Mouse (Mus musculus) heart, postnatal 0 days (tissue): Measurements from ENCODE around the gene Rpl36a. TPM values are rescaled to one million over a fixed set of nuclear protein-coding genes. Genes with fewer than 3 reads are reported as not detected.

Experiments
- ATAC-seq: fragments of 200-750 bp; cut with Nextera tagmentation; 2 replicates; pipeline ENCODE4 v1.8.0; 2017; ENCODE audit warnings: low read depth, moderate number of reproducible peaks, moderate library complexity; ENCODE audit not compliant: insufficient read depth
- DNase-seq: peaks from one replicate; pipeline ENCODE4 v3.0.0-alpha.2; 2016; ENCODE audit warnings: low spot score
- H3K27ac ChIP-seq: fragments of 300-500 bp; sonication (generic); 2 replicates; pipeline ENCODE4 v1.5.1; 2014; ENCODE audit warnings: low read depth, mild to moderate bottlenecking
- H3K27me3 ChIP-seq: fragments of 300-500 bp; sonication (generic); 2 replicates; pipeline ENCODE4 v1.6.1; 2014; ENCODE audit warnings: low read length, mixed read lengths; ENCODE audit not compliant: control insufficient read depth, insufficient read depth
- H3K36me3 ChIP-seq: fragments of 300-500 bp; sonication (generic); replicated peaks from 2 replicates; pipeline ENCODE4 v1.6.1; 2014; ENCODE audit warnings: low read length, mixed read lengths; ENCODE audit not compliant: control insufficient read depth, insufficient read depth
- H3K4me1 ChIP-seq: fragments of 300-500 bp; sonication (generic); 2 replicates; pipeline ENCODE4 v1.6.1; 2014; ENCODE audit warnings: antibody characterized with exemption; ENCODE audit not compliant: control insufficient read depth, insufficient read depth
- H3K4me2 ChIP-seq: fragments of 300-500 bp; sonication (generic); 2 replicates; pipeline ENCODE4 v1.6.1; 2014; ENCODE audit warnings: low read depth, mild to moderate bottlenecking, low read length, moderate library complexity
- H3K4me3 ChIP-seq: fragments of 300-500 bp; sonication (generic); 2 replicates; pipeline ENCODE4 v1.5.1; 2014; ENCODE audit warnings: low read depth, low read length
- H3K9ac ChIP-seq: fragments of 300-500 bp; sonication (generic); replicated peaks from 2 replicates; pipeline ENCODE4 v1.6.1; 2014; ENCODE audit warnings: low read depth, low read length, mixed read lengths
- H3K9me3 ChIP-seq: fragments of 300-500 bp; sonication (generic); replicated peaks from 2 replicates; pipeline ENCODE4 v1.6.1; 2016; ENCODE audit warnings: low read length; ENCODE audit not compliant: control insufficient read depth
- CTCF ChIP-seq: IDR thresholded peaks from 2 replicates; pipeline ENCODE4 v1.5.1; 2016; ENCODE audit warnings: antibody characterized with exemption, control low read depth, low read depth
- EP300 ChIP-seq: IDR thresholded peaks from 2 replicates; pipeline ENCODE4 v1.6.1; 2016; ENCODE audit warnings: antibody characterized with exemption, low read depth
- WGBS: fragments of 180-500 bp; shearing (Covaris S2); extraction: QIAGEN DNeasy Blood & Tissue Kit; methylation state at CpG from one replicate; pipeline ENCODE4 v1.1.7; 2014; 5-methylcytosine and 5-hydroxymethylcytosine counted together
- polyA plus RNA-seq: library from polyadenylated mRNA; unstranded; fragments of >200 nt; fragmentation: Nextera tagmentation; extraction: Ambion mirVana; gene quantifications from 2 replicates; pipeline ENCODE4 v1.2.1, GENCODE M21; 2015
- total RNA-seq: library from RNA; depleted of rRNA; stranded (reverse); fragments of >200 nt; gene quantifications from 2 replicates; pipeline ENCODE4 v1.2.3, GENCODE M21; 2014; ENCODE audit warnings: low replicate concordance; rRNA removed

Rpl36a gene
- total and polyA plus RNA-seq, 2 experiments from 2014 or later, result 246 to 419 TPM

GRCm38 (mm10) chrX:134635111-134635510 lies 49.7 kb downstream of the Rpl36a start:
- Histone ChIP-seq H3K4me1 (no peaks in the 10 kb centered on the region), H3K36me3 (no peaks in the 10 kb centered on the region), H3K9me3 (no peaks in the 10 kb centered on the region), H3K9ac (no peak overlapping the region), H3K27me3 (no peaks in the 10 kb centered on the region), H3K4me3 (no peak overlapping the region), H3K27ac (no peak overlapping the region), H3K4me2 (no peak overlapping the region)
- DNase-seq (no peak), ATAC-seq (no peak)
- 36% methylated on average over 3 of the region's 3 CpGs for WGBS
- TF ChIP-seq EP300, result no peak
- TF ChIP-seq CTCF, result no peak

GRCm38 (mm10) chrX:134635860-134636259 lies 50.4 kb downstream of the Rpl36a start:
- ATAC-seq (no peak), DNase-seq (no peak)
- TF ChIP-seq EP300 (0 out of 2 replicates have a peak, but pooled peaks have one; percentile 40), CTCF (no peak)
- Histone ChIP-seq H3K9me3 (no peaks in the 10 kb centered on the region), H3K9ac (no peak overlapping the region), H3K4me3 (no peak overlapping the region), H3K4me2 (no peak overlapping the region), H3K4me1 (no peaks in the 10 kb centered on the region), H3K27me3 (no peaks in the 10 kb centered on the region), H3K27ac (no peak overlapping the region), H3K36me3 (no peaks in the 10 kb centered on the region)
- 48% methylated on average over 3 of the region's 3 CpGs for WGBS

Other genes with a start within 250 kb of the Rpl36a start
- 0.04 and 1.4 TPM in 2 replicates for gene Drp2, start 181.1 kb upstream of the Rpl36a start, total RNA-seq
- 0.07 and 0.08 TPM in 2 replicates for gene Drp2, start 181.1 kb upstream of the Rpl36a start, polyA plus RNA-seq
- gene Taf7l, start 109.2 kb upstream of the Rpl36a start, total RNA-seq, result not detected in 2 replicates
- not detected in 2 replicates for gene Taf7l, start 109.2 kb upstream of the Rpl36a start, polyA plus RNA-seq
- 13.1 and 13.7 TPM in 2 replicates for gene Timm8a1, start 43.8 kb upstream of the Rpl36a start, total RNA-seq
- gene Timm8a1, start 43.8 kb upstream of the Rpl36a start, polyA plus RNA-seq, result 66.5 and 74.5 TPM in 2 replicates
- gene Btk, start 2.1 kb upstream of the Rpl36a start, total RNA-seq, result not detected in 2 replicates
- 0.34 and 0.49 TPM in 2 replicates for gene Btk, start 2.1 kb upstream of the Rpl36a start, polyA plus RNA-seq
- 0.50 and 4.1 TPM in 2 replicates for gene Gla, start 15.5 kb downstream of the Rpl36a start, total RNA-seq
- gene Gla, start 15.5 kb downstream of the Rpl36a start, polyA plus RNA-seq, result 1.5 and 1.8 TPM in 2 replicates
- 37.1 and 43.9 TPM in 2 replicates for gene Hnrnph2, start 15.5 kb downstream of the Rpl36a start, total RNA-seq
- gene Hnrnph2, start 15.5 kb downstream of the Rpl36a start, polyA plus RNA-seq, result 98.4 and 102 TPM in 2 replicates
- gene Armcx4, start 100.9 kb downstream of the Rpl36a start, total RNA-seq, result 6.5 and 7.4 TPM in 2 replicates
- gene Armcx4, start 100.9 kb downstream of the Rpl36a start, polyA plus RNA-seq, result 2.4 and 2.8 TPM in 2 replicates
- gene Armcx1, start 132.3 kb downstream of the Rpl36a start, total RNA-seq, result 3.9 and 13.9 TPM in 2 replicates
- 21.8 and 22.7 TPM in 2 replicates for gene Armcx1, start 132.3 kb downstream of the Rpl36a start, polyA plus RNA-seq
- 7.7 and 13.7 TPM in 2 replicates for gene Armcx6, start 165.8 kb downstream of the Rpl36a start, total RNA-seq
- gene Armcx6, start 165.8 kb downstream of the Rpl36a start, polyA plus RNA-seq, result 7.3 and 7.8 TPM in 2 replicates
- 22.1 and 33.6 TPM in 2 replicates for gene Armcx3, start 170.9 kb downstream of the Rpl36a start, total RNA-seq
- 59.5 and 64.1 TPM in 2 replicates for gene Armcx3, start 170.9 kb downstream of the Rpl36a start, polyA plus RNA-seq
- gene Armcx2, start 223.6 kb downstream of the Rpl36a start, total RNA-seq, result 46.2 and 47.9 TPM in 2 replicates
- 23.6 and 24.3 TPM in 2 replicates for gene Armcx2, start 223.6 kb downstream of the Rpl36a start, polyA plus RNA-seq